Mouse (Mus musculus): ENCODE measurements around the gene Crygs.

DNA sequence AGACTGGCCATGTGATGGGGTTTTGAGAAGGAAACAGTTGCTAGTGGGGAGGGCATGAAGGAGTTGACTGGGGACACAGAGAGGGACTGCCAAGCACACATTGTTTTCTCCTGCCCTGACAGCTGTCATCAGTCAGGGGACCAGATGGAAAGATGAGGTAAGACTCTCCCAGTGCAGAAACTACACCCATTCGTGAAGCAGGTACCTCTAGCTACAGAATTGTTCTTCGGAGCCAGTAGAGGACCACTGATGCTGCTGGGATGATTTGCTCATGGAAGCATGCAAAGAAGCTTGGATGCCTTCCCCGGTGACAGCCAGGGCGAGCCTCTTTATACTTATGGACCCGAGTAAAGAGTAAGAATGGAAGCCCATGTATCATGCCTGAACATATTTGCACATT lies 13.9 kb downstream of the Crygs start:
- TF ChIP-seq EP300 (IDR thresholded peaks at IDR 0.05; ENCODE audit: low read depth), result no peak
- no peak for TF ChIP-seq CTCF (IDR thresholded peaks at IDR 0.05; ENCODE audit: low read depth)

Data from liver, embryonic 14.5 days (tissue).